Comparison of ENCODE assay signal across 8 mouse cellular contexts in genomic region chr4:32248236-32248635, GRCm38 (mm10). TPM values are rescaled to one million over a fixed set of nuclear protein-coding genes. Genes with fewer than 3 reads are reported as not detected.
DNase-seq lines count a peak whose midpoint lies in the region; ATAC-seq and TF ChIP-seq lines count a peak whose summit lies in the region.

No protein-coding gene starts in this region.

- TF ChIP-seq EP300 in liver, embryonic 14.5 days (IDR thresholded peaks at IDR 0.05; ENCODE audit: low read depth), result no peak

- peak; percentile 16; the same call in 1 of the 2 replicates for ATAC-seq in kidney, embryonic 16.5 days (ENCODE audit: low FRiP score, low TSS enrichment)
- peak; percentile 59 for ATAC-seq in liver, embryonic 14.5 days (ENCODE audit: insufficient read depth)

- H3K36me3 ChIP-seq in kidney, embryonic 16.5 days (ENCODE audit: insufficient read depth, low read length), result no peaks in the 10 kb centered on the region
- H3K36me3 ChIP-seq in liver, embryonic 14.5 days (replicated peaks; ENCODE audit: control insufficient read depth, insufficient read depth, low read depth), result no peaks in the 10 kb centered on the region

- DNase-seq in 3T3-L1 (ENCODE audit: low read depth, low spot score), result peak; percentile 87
- DNase-seq in MN1 (ENCODE audit: low spot score), result peak; percentile 67
- peak; percentile 72 for DNase-seq in cerebellum, adult 8-10 months
- DNase-seq in gastrocnemius, adult 2 months, result peak; percentile 83
- DNase-seq in liver, embryonic 14.5 days (ENCODE audit: low read depth in 3 of 3, low spot score in 3 of 3), result peak; percentile 55 to 67 (median 59)
- DNase-seq in retina, postnatal 7 days (ENCODE audit: low read depth, low spot score), result peak; percentile 27
- peak; percentile 89 to 94 for DNase-seq in thymus, postnatal 36 days

- H3K4me3 ChIP-seq in gastrocnemius, adult 2 months, result no peak overlapping the region
- H3K4me3 ChIP-seq in kidney, embryonic 16.5 days (ENCODE audit: low read length), result no peak overlapping the region
- no peak overlapping the region for H3K4me3 ChIP-seq in liver, embryonic 14.5 days (ENCODE audit: insufficient read depth in 1 of 2, low read depth in 2 of 2, low read length in 2 of 2)

- H3K9ac ChIP-seq in kidney, embryonic 16.5 days (replicated peaks; ENCODE audit: low read length), result no peak overlapping the region
- no peak overlapping the region for H3K9ac ChIP-seq in liver, embryonic 14.5 days (replicated peaks)

- no peak overlapping the region for H3K4me2 ChIP-seq in kidney, embryonic 16.5 days (replicated peaks; ENCODE audit: low read depth, low read length)
- no peak overlapping the region for H3K4me2 ChIP-seq in liver, embryonic 14.5 days (ENCODE audit: low read depth)

- no peaks in the 10 kb centered on the region for H3K9me3 ChIP-seq in kidney, embryonic 16.5 days (ENCODE audit: low read length)
- H3K9me3 ChIP-seq in liver, embryonic 14.5 days (ENCODE audit: control insufficient read depth, low read length), result no peaks in the 10 kb centered on the region

- H3K27ac ChIP-seq in gastrocnemius, adult 2 months, result no peak overlapping the region
- no peak overlapping the region for H3K27ac ChIP-seq in kidney, embryonic 16.5 days (ENCODE audit: low read length)
- no peak overlapping the region for H3K27ac ChIP-seq in liver, embryonic 14.5 days

- H3K27me3 ChIP-seq in kidney, embryonic 16.5 days (ENCODE audit: insufficient read depth, low read length), result no peaks in the 10 kb centered on the region
- no peaks in the 10 kb centered on the region for H3K27me3 ChIP-seq in liver, embryonic 14.5 days (ENCODE audit: control insufficient read depth, insufficient read depth, low read length)

- peak; percentile 92 for TF ChIP-seq CTCF in gastrocnemius, adult 2 months (IDR thresholded peaks at IDR 0.05)
- TF ChIP-seq CTCF in liver, embryonic 14.5 days (IDR thresholded peaks at IDR 0.05; ENCODE audit: low read depth), result peak; percentile 97

- H3K4me1 ChIP-seq in kidney, embryonic 16.5 days (ENCODE audit: insufficient read depth, low read length), result peaks cover 45% of the 10 kb centered on the region
- peaks cover 2 to 37% of the 10 kb centered on the region in 2 experiments; a peak in 3 of 4 replicates for H3K4me1 ChIP-seq in liver, embryonic 14.5 days (replicated peaks; ENCODE audit: control insufficient read depth in 2 of 2, insufficient read depth in 2 of 2, low read length in 1 of 2)

- intact Hi-C loops in gastrocnemius, adult 2 months (cut with DNase I), result loop anchor here (2.0 to 5.0 kb wide), 2 partner anchors 93 to 191 kb away; no protein-coding TSS in a partner anchor

- WGBS in kidney, embryonic 16.5 days, result 29% methylated on average over 6 of the region's 6 CpGs
- 4% methylated on average over 6 of the region's 6 CpGs for WGBS in liver, embryonic 14.5 days (ENCODE audit: insufficient replicate concordance)

RNA-seq across cellular contexts. Expression of gene Bach2, which starts 9.6 kb away (rescaled TPM):
- 1 to 10 TPM; 2.3 to 4.3 TPM for total RNA-seq in gastrocnemius, adult 2 months (2021)
- 7.9 and 9.8 TPM in 2 replicates for polyA plus RNA-seq in kidney, embryonic 16.5 days (2015; fragmentation: Nextera tagmentation; extraction: Ambion mirVana)
- polyA plus RNA-seq in liver, embryonic 14.5 days (2012; rRNA removed), result 0.41 and 0.45 TPM in 2 replicates
- polyA plus RNA-seq in liver, embryonic 14.5 days (2014; fragmentation: Nextera tagmentation; extraction: Ambion mirVana), result 0.66 and 0.67 TPM in 2 replicates

Comparison
In these comparisons a context has a peak if more than half of its experiments do, and no peak if none do; other contexts are left out.
1. DNase-seq: peak in every context shown above with its lines; median percentile 92 in thymus, postnatal 36 days; 87 in 3T3-L1; 83 in gastrocnemius, adult 2 months; 72 in cerebellum, adult 8-10 months; 67 in MN1; 59 in liver, embryonic 14.5 days; 27 in retina, postnatal 7 days.